Mouse (Mus musculus) hindbrain, embryonic 11.5 days (tissue): ENCODE measurements around the gene Aloxe3. TPM values are rescaled to one million over a fixed set of nuclear protein-coding genes. Genes with fewer than 3 reads are reported as not detected.

Experiments
- ATAC-seq: fragments of 200-750 bp; cut with Nextera tagmentation; 2 replicates; pipeline ENCODE4 v1.8.0; 2017; ENCODE audit warnings: mild to moderate bottlenecking, moderate TSS enrichment, moderate library complexity; ENCODE audit not compliant: low FRiP score
- DNase-seq: peaks from one replicate; pipeline ENCODE4 v3.0.0-alpha.2; 2015; ENCODE audit warnings: low spot score
- H3K27ac ChIP-seq: fragments of 300-500 bp; sonication (generic); 2 replicates; pipeline ENCODE4 v1.5.1; 2014; ENCODE audit warnings: mild to moderate bottlenecking, low read depth, low read length
- H3K27me3 ChIP-seq: fragments of 300-500 bp; sonication (generic); 2 replicates; pipeline ENCODE4 v1.6.1; 2014; ENCODE audit warnings: mild to moderate bottlenecking, low read length, moderate library complexity, mixed read lengths; ENCODE audit not compliant: control insufficient read depth, insufficient read depth
- H3K36me3 ChIP-seq: fragments of 300-500 bp; sonication (generic); 2 replicates; pipeline ENCODE4 v1.6.1; 2014; ENCODE audit warnings: mild to moderate bottlenecking, low read length, moderate library complexity, mixed read lengths; ENCODE audit not compliant: control insufficient read depth, insufficient read depth
- H3K4me1 ChIP-seq: fragments of 300-500 bp; sonication (generic); replicated peaks from 2 replicates; pipeline ENCODE4 v1.6.1; 2014; ENCODE audit warnings: low read length, mixed read lengths; ENCODE audit not compliant: control insufficient read depth, insufficient read depth
- H3K4me2 ChIP-seq: fragments of 300-500 bp; sonication (generic); replicated peaks from 2 replicates; pipeline ENCODE4 v1.6.1; 2014; ENCODE audit warnings: mild to moderate bottlenecking, low read depth, low read length
- H3K4me3 ChIP-seq: fragments of 300-500 bp; sonication (generic); 2 replicates; pipeline ENCODE4 v1.5.1; 2014; ENCODE audit warnings: low read depth, low read length
- H3K9ac ChIP-seq: fragments of 300-500 bp; sonication (generic); 2 replicates; pipeline ENCODE4 v1.6.1; 2014; ENCODE audit warnings: low read depth, low read length
- H3K9me3 ChIP-seq: fragments of 300-500 bp; sonication (generic); 2 replicates; pipeline ENCODE4 v1.6.1; 2016; ENCODE audit warnings: low read length; ENCODE audit not compliant: control insufficient read depth
- WGBS: fragments of 180-500 bp; shearing (Covaris S2); extraction: QIAGEN DNeasy Blood & Tissue Kit; methylation state at CpG from one replicate; pipeline ENCODE4 v1.1.7; 2014; 5-methylcytosine and 5-hydroxymethylcytosine counted together
- polyA plus RNA-seq: library from polyadenylated mRNA; unstranded; fragments of >200 nt; fragmentation: Nextera tagmentation; extraction: Ambion mirVana; gene quantifications from 2 replicates; pipeline ENCODE4 v1.2.1, GENCODE M21; 2014

Aloxe3 gene
- polyA plus RNA-seq, 1 experiment from 2014 or later: 0.40 TPM

- no peak for ATAC-seq
These were observed 16.4 kb upstream of the Aloxe3 start for GRCm38 (mm10) chr11:69109032-69109900.

GRCm38 (mm10) chr11:69110319-69111046 lies 15.2 kb upstream of the Aloxe3 start:
- no peaks in the 10 kb centered on the region for H3K9me3 ChIP-seq
- ATAC-seq: peak; percentile 64; the same call in 1 of the 2 replicates
- 1% methylated on average over 30 of the region's 30 CpGs for WGBS

More at GRCm38 (mm10) chr11:69109032-69109900, 16.4 kb upstream of the Aloxe3 start:
- DNase-seq: no peak
- Histone ChIP-seq H3K4me1 (no peaks in the 10 kb centered on the region), H3K4me2 (no peak overlapping the region), H3K27me3 (no peaks in the 10 kb centered on the region), H3K36me3 (0 out of 2 replicates have a peak, but pooled peaks cover 2% of the 10 kb centered on the region), H3K4me3 (no peak overlapping the region), H3K27ac (no peak overlapping the region), H3K9me3 (no peaks in the 10 kb centered on the region), H3K9ac (no peak overlapping the region)
- WGBS: 78% methylated on average over 13 of the region's 13 CpGs

GRCm38 (mm10) chr11:69111051-69111810 lies 14.5 kb upstream of the Aloxe3 start:
- H3K4me1 ChIP-seq: no peaks in the 10 kb centered on the region
- WGBS: 6% methylated on average over 21 of the region's 21 CpGs
- peak overlapping the region; percentile 33 for H3K4me3 ChIP-seq
- H3K4me2 ChIP-seq: peak overlapping the region; percentile 33
- H3K36me3 ChIP-seq: no peaks in the 10 kb centered on the region
- H3K27ac ChIP-seq: no peak overlapping the region
- peak overlapping the region; percentile 2 for H3K9ac ChIP-seq
- peak; percentile 35 for DNase-seq
- no peak for ATAC-seq
- 0 out of 2 replicates have a peak, but pooled peaks cover under 1% of the 10 kb centered on the region for H3K27me3 ChIP-seq
- H3K9me3 ChIP-seq: no peaks in the 10 kb centered on the region

More at GRCm38 (mm10) chr11:69110319-69111046, 15.2 kb upstream of the Aloxe3 start:
- no peaks in the 10 kb centered on the region for H3K27me3 ChIP-seq
- peak overlapping the region; percentile 33 for H3K4me2 ChIP-seq
- 0 out of 2 replicates have a peak, but pooled peaks cover 2% of the 10 kb centered on the region for H3K36me3 ChIP-seq
- peak overlapping the region; percentile 33 for H3K4me3 ChIP-seq
- DNase-seq: peak; percentile 98
- no peak overlapping the region for H3K27ac ChIP-seq
- H3K4me1 ChIP-seq: no peaks in the 10 kb centered on the region
- peak overlapping the region; percentile 2 for H3K9ac ChIP-seq

GRCm38 (mm10) chr11:69111865-69112264 lies 13.8 kb upstream of the Aloxe3 start:
- Histone ChIP-seq H3K4me3 (no peak overlapping the region), H3K36me3 (no peaks in the 10 kb centered on the region), H3K4me1 (no peaks in the 10 kb centered on the region), H3K9ac (no peak overlapping the region), H3K9me3 (no peaks in the 10 kb centered on the region), H3K27ac (no peak overlapping the region), H3K4me2 (no peak overlapping the region), H3K27me3 (0 out of 2 replicates have a peak, but pooled peaks cover 3% of the 10 kb centered on the region)
- ATAC-seq: no peak
- no peak for DNase-seq
- 65% methylated on average over 4 of the region's 4 CpGs for WGBS

GRCm38 (mm10) chr11:69114018-69114417 lies 11.7 kb upstream of the Aloxe3 start:
- peaks cover 4% of the 10 kb centered on the region; the same call in 1 of the 2 replicates for H3K4me1 ChIP-seq
- 75% methylated on average over 3 of the region's 3 CpGs for WGBS
- H3K36me3 ChIP-seq: no peaks in the 10 kb centered on the region

GRCm38 (mm10) chr11:69114621-69115020 lies 11.1 kb upstream of the Aloxe3 start:
- H3K9ac ChIP-seq: no peak overlapping the region
- ATAC-seq: no peak
- H3K36me3 ChIP-seq: no peaks in the 10 kb centered on the region
- no peak overlapping the region for H3K4me3 ChIP-seq
- no peak for DNase-seq
- H3K4me2 ChIP-seq: no peak overlapping the region
- WGBS: 79% methylated on average over 3 of the region's 3 CpGs
- no peak overlapping the region for H3K27ac ChIP-seq
- peaks cover 4% of the 10 kb centered on the region; the same call in 1 of the 2 replicates for H3K4me1 ChIP-seq
- H3K9me3 ChIP-seq: no peaks in the 10 kb centered on the region
- peaks cover 3% of the 10 kb centered on the region; the same call in 1 of the 2 replicates for H3K27me3 ChIP-seq

More at GRCm38 (mm10) chr11:69114018-69114417, 11.7 kb upstream of the Aloxe3 start:
- no peak overlapping the region for H3K27ac ChIP-seq
- no peak overlapping the region for H3K4me2 ChIP-seq
- DNase-seq (no peak), ATAC-seq (no peak)
- H3K4me3 ChIP-seq: no peak overlapping the region
- 0 out of 2 replicates have a peak, but pooled peaks cover 3% of the 10 kb centered on the region for H3K27me3 ChIP-seq
- no peak overlapping the region for H3K9ac ChIP-seq
- H3K9me3 ChIP-seq: no peaks in the 10 kb centered on the region

- WGBS: 53% methylated on average over 5 of the region's 5 CpGs
- Histone ChIP-seq H3K36me3 (no peaks in the 10 kb centered on the region), H3K9ac (no peak overlapping the region), H3K4me2 (0 out of 2 replicates have a peak overlapping the region, but pooled peaks have one; percentile 14), H3K27ac (no peak overlapping the region), H3K4me1 (peaks cover 19% of the 10 kb centered on the region), H3K4me3 (peak overlapping the region; percentile 75; the same call in 1 of the 2 replicates), H3K27me3 (peaks cover 21% of the 10 kb centered on the region), H3K9me3 (no peaks in the 10 kb centered on the region)
- no peak for ATAC-seq
- no peak for DNase-seq
These were observed 8.9 kb upstream of the Aloxe3 start for GRCm38 (mm10) chr11:69116843-69117242.
